Mouse (Mus musculus): ENCODE results near the gene Tiam1. TPM values are rescaled to one million over a fixed set of nuclear protein-coding genes. Genes with fewer than 3 reads are reported as not detected.

Gene Tiam1
- polyA plus RNA-seq, 1 experiment from 2014 or later = 18.5 TPM

DNA sequence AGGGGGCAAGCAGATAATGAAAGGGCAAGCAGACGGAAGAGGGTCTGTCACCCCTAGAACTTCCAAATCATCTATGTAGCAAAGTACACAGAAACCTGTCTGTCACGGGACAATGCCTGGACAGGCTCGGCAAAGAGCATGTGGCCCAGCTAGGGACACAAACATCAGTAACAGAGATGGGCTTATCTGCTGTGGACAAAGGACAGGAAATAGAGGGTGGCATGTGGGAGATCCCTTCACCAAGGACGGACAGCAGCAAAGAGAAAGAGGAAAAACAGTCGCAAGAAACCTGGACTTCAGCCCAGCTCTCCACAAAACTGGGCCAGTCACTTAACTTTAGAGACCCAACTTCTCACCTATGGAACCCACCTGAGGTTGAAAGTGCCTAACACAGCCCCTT lies 47.6 kb downstream of the Tiam1 start:
- Histone ChIP-seq H3K4me3 (ENCODE audit: low read depth, low read length) (no peak overlapping the region), H3K9me3 (ENCODE audit: low read depth, low read length) (no peaks in the 10 kb centered on the region), H3K4me1 (ENCODE audit: insufficient read depth) (peaks cover 4% of the 10 kb centered on the region), H3K27me3 (ENCODE audit: insufficient read depth, low read length) (peaks cover 10% of the 10 kb centered on the region), H3K27ac (ENCODE audit: low read depth) (no peak overlapping the region), H3K4me2 (no peak overlapping the region), H3K36me3 (ENCODE audit: insufficient read depth) (no peaks in the 10 kb centered on the region), H3K9ac (no peak overlapping the region)
- WGBS = 51% methylated on average over 5 of the region's 5 CpGs
- TF ChIP-seq CTCF (IDR thresholded peaks at IDR 0.05; ENCODE audit: low read depth) = no peak
- ATAC-seq (ENCODE audit: insufficient read depth) = no peak
- DNase-seq = no peak

- DNase-seq (peak; percentile 78), ATAC-seq (ENCODE audit: insufficient read depth) (peak; percentile 85)
- peaks cover 4% of the 10 kb centered on the region for H3K4me1 ChIP-seq (ENCODE audit: insufficient read depth)
- no peak overlapping the region for H3K4me3 ChIP-seq (ENCODE audit: low read depth, low read length)
- no peak overlapping the region for H3K9ac ChIP-seq
- no peaks in the 10 kb centered on the region for H3K9me3 ChIP-seq (ENCODE audit: low read depth, low read length)
- H3K36me3 ChIP-seq (ENCODE audit: insufficient read depth) = no peaks in the 10 kb centered on the region
- no peak overlapping the region for H3K27ac ChIP-seq (ENCODE audit: low read depth)
- H3K27me3 ChIP-seq (ENCODE audit: insufficient read depth, low read length) = peaks cover 10% of the 10 kb centered on the region
- no peak overlapping the region for H3K4me2 ChIP-seq
- TF ChIP-seq CTCF (IDR thresholded peaks at IDR 0.05; ENCODE audit: low read depth) = no peak
- WGBS = 35% methylated on average over 9 of the region's 9 CpGs
Measured at GRCm38 (mm10) chr16:90093015-90093414, 50.6 kb downstream of the Tiam1 start.

GRCm38 (mm10) chr16:90091906-90092305 lies 51.7 kb downstream of the Tiam1 start:
- 76% methylated on average over 1 of the region's 1 CpGs for WGBS
- H3K27ac ChIP-seq (ENCODE audit: low read depth) = no peak overlapping the region
- H3K36me3 ChIP-seq (ENCODE audit: insufficient read depth) = no peaks in the 10 kb centered on the region
- DNase-seq (no peak), ATAC-seq (ENCODE audit: insufficient read depth) (no peak)
- TF ChIP-seq CTCF (IDR thresholded peaks at IDR 0.05; ENCODE audit: low read depth) = no peak
- H3K9me3 ChIP-seq (ENCODE audit: low read depth, low read length) = no peaks in the 10 kb centered on the region
- H3K4me1 ChIP-seq (ENCODE audit: insufficient read depth) = peaks cover 4% of the 10 kb centered on the region
- no peak overlapping the region for H3K4me2 ChIP-seq
- no peak overlapping the region for H3K9ac ChIP-seq
- H3K27me3 ChIP-seq (ENCODE audit: insufficient read depth, low read length) = peaks cover 10% of the 10 kb centered on the region
- no peak overlapping the region for H3K4me3 ChIP-seq (ENCODE audit: low read depth, low read length)

DNA sequence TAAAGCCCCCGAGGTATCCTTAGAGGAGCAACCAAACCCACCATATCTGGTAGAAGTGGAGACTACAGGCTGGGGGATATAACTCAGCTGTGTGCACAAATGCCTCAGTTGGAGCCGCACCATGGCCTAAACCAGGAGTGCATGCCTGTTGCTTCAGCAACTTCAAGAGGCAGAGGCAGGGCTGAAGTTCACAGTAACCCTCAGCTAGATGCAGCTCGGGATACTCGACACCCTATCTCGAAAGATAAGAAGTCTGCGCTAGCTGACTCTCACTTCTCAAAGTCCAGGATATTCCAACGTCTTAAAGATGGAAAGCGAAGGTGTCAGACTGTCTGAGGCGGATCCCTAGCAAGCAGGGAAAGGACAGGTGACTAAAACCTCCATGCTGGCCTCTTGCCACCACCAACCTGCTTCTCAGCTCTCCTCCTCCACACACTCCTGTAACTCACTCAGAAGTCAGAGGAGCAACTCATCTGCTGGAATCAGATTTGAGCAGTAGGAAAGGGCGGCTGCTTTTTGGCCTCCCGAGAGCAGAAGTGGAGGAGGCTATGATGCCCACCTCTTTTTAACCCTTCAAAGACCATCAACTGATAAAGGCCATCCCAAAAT lies 52.4 kb downstream of the Tiam1 start:
- H3K36me3 ChIP-seq (ENCODE audit: insufficient read depth) = no peaks in the 10 kb centered on the region
- DNase-seq (no peak), ATAC-seq (ENCODE audit: insufficient read depth) (no peak)
- peaks cover 8% of the 10 kb centered on the region for H3K27me3 ChIP-seq (ENCODE audit: insufficient read depth, low read length)
- H3K4me2 ChIP-seq = no peak overlapping the region
- no peak for TF ChIP-seq CTCF (IDR thresholded peaks at IDR 0.05; ENCODE audit: low read depth)
- H3K27ac ChIP-seq (ENCODE audit: low read depth) = no peak overlapping the region
- H3K4me1 ChIP-seq (ENCODE audit: insufficient read depth) = peaks cover 4% of the 10 kb centered on the region
- no peak overlapping the region for H3K4me3 ChIP-seq (ENCODE audit: low read depth, low read length)
- no peaks in the 10 kb centered on the region for H3K9me3 ChIP-seq (ENCODE audit: low read depth, low read length)
- WGBS = 28% methylated on average over 11 of the region's 11 CpGs
- H3K9ac ChIP-seq = no peak overlapping the region

- DNase-seq = no peak
- H3K9me3 ChIP-seq (ENCODE audit: low read depth, low read length) = no peaks in the 10 kb centered on the region
- H3K27me3 ChIP-seq (ENCODE audit: insufficient read depth, low read length) = no peaks in the 10 kb centered on the region; the same call in 1 of the 2 replicates
- H3K4me1 ChIP-seq (ENCODE audit: insufficient read depth) = peaks cover 4% of the 10 kb centered on the region
- H3K36me3 ChIP-seq (ENCODE audit: insufficient read depth) = no peaks in the 10 kb centered on the region
- no peak overlapping the region for H3K4me3 ChIP-seq (ENCODE audit: low read depth, low read length)
- H3K4me2 ChIP-seq = no peak overlapping the region
- no peak for TF ChIP-seq CTCF (IDR thresholded peaks at IDR 0.05; ENCODE audit: low read depth)
- ATAC-seq (ENCODE audit: insufficient read depth) = no peak
- no peak overlapping the region for H3K9ac ChIP-seq
- no peak overlapping the region for H3K27ac ChIP-seq (ENCODE audit: low read depth)
- WGBS = 90% methylated on average over 13 of the region's 13 CpGs
Measured at GRCm38 (mm10) chr16:90090368-90090767, 53.2 kb downstream of the Tiam1 start.

DNA sequence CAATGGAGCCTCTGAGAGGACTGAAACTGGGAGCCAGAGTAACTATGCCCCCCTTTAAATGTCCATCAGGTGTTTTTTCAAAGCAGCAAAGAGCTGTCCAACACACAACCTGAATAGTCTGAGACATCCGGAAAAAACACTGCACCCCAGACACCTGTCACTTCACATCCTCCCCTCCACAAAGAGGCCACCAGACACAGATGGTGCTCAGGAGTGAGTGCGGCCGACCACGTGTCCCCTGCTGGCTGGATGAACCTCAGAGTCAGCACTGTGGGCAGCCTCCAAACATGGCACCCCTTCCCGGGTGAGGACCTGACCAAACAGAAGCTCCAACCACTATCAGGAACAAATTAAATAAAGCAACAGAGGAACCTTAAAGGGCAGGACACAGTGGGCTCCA lies 56.3 kb downstream of the Tiam1 start:
- H3K9me3 ChIP-seq (ENCODE audit: low read depth, low read length) = no peaks in the 10 kb centered on the region
- WGBS = 80% methylated on average over 5 of the region's 5 CpGs
- H3K36me3 ChIP-seq (ENCODE audit: insufficient read depth) = no peaks in the 10 kb centered on the region
- no peak overlapping the region for H3K4me2 ChIP-seq
- H3K27ac ChIP-seq (ENCODE audit: low read depth) = no peak overlapping the region
- ATAC-seq (ENCODE audit: insufficient read depth) = no peak
- no peaks in the 10 kb centered on the region for H3K27me3 ChIP-seq (ENCODE audit: insufficient read depth, low read length)
- no peak overlapping the region for H3K4me3 ChIP-seq (ENCODE audit: low read depth, low read length)
- no peak for TF ChIP-seq CTCF (IDR thresholded peaks at IDR 0.05; ENCODE audit: low read depth)
- no peaks in the 10 kb centered on the region; the same call in 1 of the 2 replicates for H3K4me1 ChIP-seq (ENCODE audit: insufficient read depth)
- H3K9ac ChIP-seq = no peak overlapping the region
- no peak for DNase-seq

DNA sequence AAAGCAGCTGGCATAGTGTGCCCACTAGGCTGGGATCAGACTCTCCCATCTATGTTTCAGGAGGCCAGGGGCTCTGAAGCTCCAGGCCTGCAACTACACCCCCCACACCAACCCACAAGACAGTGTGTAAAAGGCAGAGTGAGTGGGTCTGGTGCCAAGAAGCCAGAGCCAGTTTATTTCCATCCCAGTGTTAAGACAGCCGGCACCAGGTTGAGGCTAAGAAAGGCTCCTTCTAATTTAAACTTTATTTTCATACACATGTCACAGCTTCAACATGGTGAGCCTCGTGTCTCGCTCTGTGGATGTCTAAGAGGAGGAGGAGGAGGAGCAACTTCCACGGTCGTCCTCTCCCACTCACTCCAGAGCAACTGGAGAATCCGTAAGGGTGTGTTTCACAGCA lies 57.5 kb downstream of the Tiam1 start:
- DNase-seq (no peak), ATAC-seq (ENCODE audit: insufficient read depth) (no peak)
- H3K4me2 ChIP-seq = no peak overlapping the region
- H3K9me3 ChIP-seq (ENCODE audit: low read depth, low read length) = no peaks in the 10 kb centered on the region
- no peaks in the 10 kb centered on the region; the same call in 1 of the 2 replicates for H3K4me1 ChIP-seq (ENCODE audit: insufficient read depth)
- no peak overlapping the region for H3K9ac ChIP-seq
- no peaks in the 10 kb centered on the region for H3K36me3 ChIP-seq (ENCODE audit: insufficient read depth)
- 75% methylated on average over 6 of the region's 6 CpGs for WGBS
- H3K27me3 ChIP-seq (ENCODE audit: insufficient read depth, low read length) = no peaks in the 10 kb centered on the region
- no peak overlapping the region for H3K4me3 ChIP-seq (ENCODE audit: low read depth, low read length)
- H3K27ac ChIP-seq (ENCODE audit: low read depth) = no peak overlapping the region
- no peak for TF ChIP-seq CTCF (IDR thresholded peaks at IDR 0.05; ENCODE audit: low read depth)

Measured in lung, embryonic 14.5 days (tissue).